8 mouse cellular contexts compared by ENCODE assay signal in the genomic region with DNA sequence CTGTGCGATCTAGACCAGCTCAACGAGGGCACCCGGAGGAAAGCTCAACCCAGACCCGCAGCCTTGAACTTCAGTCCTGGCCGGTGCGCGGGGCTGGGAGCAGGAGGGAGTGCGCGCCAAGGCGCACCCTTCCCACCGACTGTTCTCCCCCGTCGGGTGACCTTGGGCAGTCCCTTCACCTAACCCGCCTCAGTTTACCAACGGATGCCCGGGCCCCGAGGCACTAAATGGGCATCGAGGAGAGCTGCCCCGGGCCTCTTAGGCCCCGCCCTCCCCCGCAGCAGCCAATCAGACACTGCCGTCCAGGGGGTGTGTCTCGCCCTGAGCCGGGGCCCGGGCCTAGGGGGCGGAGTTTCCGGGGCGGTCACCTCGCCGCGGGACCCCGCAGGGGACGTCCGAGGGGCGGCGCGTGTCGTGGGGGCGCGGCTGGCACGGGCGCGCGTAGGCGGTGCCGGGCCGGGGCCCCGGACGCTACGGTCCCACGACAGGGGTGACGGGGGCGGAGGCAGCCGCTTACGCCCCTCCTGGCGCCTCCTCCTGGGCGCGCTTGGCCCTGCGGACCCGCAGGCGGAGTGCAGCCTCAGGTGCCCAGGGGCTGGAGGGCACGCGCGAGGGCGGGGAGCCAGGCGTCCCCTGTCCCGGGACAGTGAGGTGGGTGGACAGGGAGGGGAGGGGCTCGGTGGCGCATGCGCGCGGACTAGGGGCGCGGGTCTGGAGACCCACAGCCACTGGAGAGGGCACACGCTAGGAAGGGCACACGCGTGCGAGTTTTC. TPM values are rescaled to one million over a fixed set of nuclear protein-coding genes. Genes with fewer than 3 reads are reported as not detected.
A peak's percentile ranks its signal among the peaks of the same experiment; 100 is the strongest.
DNase-seq lines count a peak whose midpoint lies in the region; ATAC-seq and TF ChIP-seq lines count a peak whose summit lies in the region.

No protein-coding gene starts in this region.

- H3K36me3 ChIP-seq in embryonic facial prominence, embryonic 13.5 days, result no peaks in the 10 kb centered on the region
- no peaks in the 10 kb centered on the region for H3K36me3 ChIP-seq in heart, adult 2 months (ENCODE audit: control insufficient read depth, insufficient read depth, low read length)
- H3K36me3 ChIP-seq in kidney, adult 2 months (ENCODE audit: control insufficient read depth, insufficient read depth, low read length), result no peaks in the 10 kb centered on the region
- no peaks in the 10 kb centered on the region for H3K36me3 ChIP-seq in limb, embryonic 13.5 days
- H3K36me3 ChIP-seq in midbrain, embryonic 15.5 days (replicated peaks), result no peaks in the 10 kb centered on the region
- H3K36me3 ChIP-seq in spleen, adult 2 months (ENCODE audit: control insufficient read depth, insufficient read depth, low read length), result no peaks in the 10 kb centered on the region

- DNase-seq in cerebellum, adult 11 months, result peak; percentile 39
- DNase-seq in cerebellum, adult 8-10 months, result no peak
- peak; percentile 95 to 96 for DNase-seq in heart, adult 2 months
- peak; percentile 98 for DNase-seq in kidney, adult 2 months
- peak; percentile 22 to 82 for DNase-seq in spleen, adult 2 months (ENCODE audit: low read depth in 1 of 2, low spot score in 2 of 2)

- peaks cover 78% of the 10 kb centered on the region for H3K27me3 ChIP-seq in embryonic facial prominence, embryonic 13.5 days
- H3K27me3 ChIP-seq in heart, adult 2 months (ENCODE audit: control insufficient read depth, insufficient read depth, low read length), result 0 out of 2 replicates have a peak, but pooled peaks cover 1% of the 10 kb centered on the region
- H3K27me3 ChIP-seq in kidney, adult 2 months (replicated peaks; ENCODE audit: control insufficient read depth, insufficient read depth, low read length), result no peaks in the 10 kb centered on the region
- peaks cover 81% of the 10 kb centered on the region for H3K27me3 ChIP-seq in limb, embryonic 13.5 days
- peaks cover 57% of the 10 kb centered on the region for H3K27me3 ChIP-seq in midbrain, embryonic 15.5 days (replicated peaks)
- H3K27me3 ChIP-seq in spleen, adult 2 months (ENCODE audit: control insufficient read depth, insufficient read depth, low read length), result peaks cover 11% of the 10 kb centered on the region

- intact Hi-C loops in heart, adult 2 months (cut with DNase I), result loop anchor here (5.0 kb wide), 2 partner anchors 42 to 77 kb away; a partner anchor contains a TSS

- no peaks in the 10 kb centered on the region for H3K9me3 ChIP-seq in embryonic facial prominence, embryonic 13.5 days
- H3K9me3 ChIP-seq in limb, embryonic 13.5 days, result no peaks in the 10 kb centered on the region
- no peaks in the 10 kb centered on the region for H3K9me3 ChIP-seq in midbrain, embryonic 15.5 days

- H3K4me1 ChIP-seq in embryonic facial prominence, embryonic 13.5 days, result peaks cover 17% of the 10 kb centered on the region; the same call in 1 of the 2 replicates
- peaks cover 1% of the 10 kb centered on the region; the same call in 1 of the 2 replicates for H3K4me1 ChIP-seq in heart, adult 2 months (ENCODE audit: control insufficient read depth, insufficient read depth, low read length)
- H3K4me1 ChIP-seq in kidney, adult 2 months (ENCODE audit: control insufficient read depth, insufficient read depth, low read length), result peaks cover 13% of the 10 kb centered on the region; the same call in 1 of the 2 replicates
- peaks cover 7% of the 10 kb centered on the region for H3K4me1 ChIP-seq in limb, embryonic 13.5 days
- H3K4me1 ChIP-seq in midbrain, embryonic 15.5 days, result peaks cover 18% of the 10 kb centered on the region
- peaks cover 2% of the 10 kb centered on the region; the same call in 1 of the 2 replicates for H3K4me1 ChIP-seq in spleen, adult 2 months (ENCODE audit: control insufficient read depth, insufficient read depth, insufficient read length)

- H3K27ac ChIP-seq in embryonic facial prominence, embryonic 13.5 days, result no peak overlapping the region
- peak overlapping the region; percentile 99 for H3K27ac ChIP-seq in heart, adult 2 months
- peak overlapping the region; percentile 99 for H3K27ac ChIP-seq in kidney, adult 2 months (ENCODE audit: insufficient read depth, low read depth, low read length)
- no peak overlapping the region for H3K27ac ChIP-seq in limb, embryonic 13.5 days
- H3K27ac ChIP-seq in midbrain, embryonic 15.5 days, result no peak overlapping the region
- no peak overlapping the region for H3K27ac ChIP-seq in spleen, adult 2 months (ENCODE audit: insufficient read depth, low read length)

- H3K79me2 ChIP-seq in heart, adult 2 months (replicated peaks; ENCODE audit: control insufficient read depth, insufficient read depth, low read length), result no peaks in the 10 kb centered on the region

- TF ChIP-seq CTCF in heart, adult 2 months (IDR thresholded peaks at IDR 0.05), result peak; percentile 64
- no peak; the same call in 1 of the 2 replicates for TF ChIP-seq CTCF in kidney, adult 2 months (conservative IDR thresholded peaks at IDR 0.05; ENCODE audit: insufficient read depth, insufficient read length, low read depth, low read length)
- no peak for TF ChIP-seq CTCF in spleen, adult 2 months (IDR thresholded peaks at IDR 0.05; ENCODE audit: extremely low read depth, insufficient read depth, insufficient read length, insufficient replicate concordance)

- peak overlapping the region; percentile 71 for H3K9ac ChIP-seq in embryonic facial prominence, embryonic 13.5 days
- H3K9ac ChIP-seq in heart, adult 2 months (ENCODE audit: low read depth, low read length), result peak overlapping the region; percentile 87
- H3K9ac ChIP-seq in limb, embryonic 13.5 days, result peak overlapping the region; percentile 75
- peak overlapping the region; percentile 23; the same call in 1 of the 2 replicates for H3K9ac ChIP-seq in midbrain, embryonic 15.5 days

- TF ChIP-seq POLR2A in heart, adult 2 months (IDR thresholded peaks at IDR 0.05; ENCODE audit: insufficient read depth, low read depth, low read length), result peak; percentile 80; the same call in 1 of the 2 replicates
- peak; percentile 39 for TF ChIP-seq POLR2A in kidney, adult 2 months (IDR thresholded peaks at IDR 0.05; ENCODE audit: low read depth, low read length)
- TF ChIP-seq POLR2A in spleen, adult 2 months (IDR thresholded peaks at IDR 0.05; ENCODE audit: low read depth, low read length), result no peak

- H3K4me2 ChIP-seq in embryonic facial prominence, embryonic 13.5 days, result peak overlapping the region; percentile 88
- H3K4me2 ChIP-seq in limb, embryonic 13.5 days (replicated peaks), result peak overlapping the region; percentile 88
- H3K4me2 ChIP-seq in midbrain, embryonic 15.5 days, result peak overlapping the region; percentile 79

- 0 out of 2 replicates have a peak, but pooled peaks have one; percentile 8 for TF ChIP-seq EP300 in heart, adult 2 months (IDR thresholded peaks at IDR 0.05; ENCODE audit: insufficient read depth, low read depth, low read length)

- WGBS in embryonic facial prominence, embryonic 13.5 days, result 2% methylated on average over 73 of the region's 78 CpGs
- WGBS in heart, adult 2 months, result 1% methylated on average over 76 of the region's 78 CpGs
- under 1% methylated on average over 77 of the region's 78 CpGs for WGBS in kidney, adult 2 months
- WGBS in limb, embryonic 13.5 days, result under 1% methylated on average over 75 of the region's 78 CpGs
- WGBS in midbrain, embryonic 15.5 days, result under 1% methylated on average over 63 of the region's 78 CpGs
- WGBS in spleen, adult 2 months, result 1% methylated on average over 77 of the region's 78 CpGs

- ATAC-seq in embryonic facial prominence, embryonic 13.5 days (ENCODE audit: insufficient number of reproducible peaks, insufficient read depth, low FRiP score, low TSS enrichment, low read depth), result peak; percentile 91
- ATAC-seq in limb, embryonic 13.5 days (ENCODE audit: low FRiP score, low read depth), result peak; percentile 92
- ATAC-seq in midbrain, embryonic 15.5 days (replicated peaks), result peak; percentile 79

- peak overlapping the region; percentile 73 for H3K4me3 ChIP-seq in embryonic facial prominence, embryonic 13.5 days
- peak overlapping the region; percentile 62 for H3K4me3 ChIP-seq in heart, adult 2 months
- peak overlapping the region; percentile 76 for H3K4me3 ChIP-seq in kidney, adult 2 months (ENCODE audit: insufficient read depth, low read depth, low read length)
- H3K4me3 ChIP-seq in limb, embryonic 13.5 days, result peak overlapping the region; percentile 74
- H3K4me3 ChIP-seq in midbrain, embryonic 15.5 days, result peak overlapping the region; percentile 55
- H3K4me3 ChIP-seq in spleen, adult 2 months (ENCODE audit: extremely low read depth, insufficient read depth, insufficient read length), result peak overlapping the region; percentile 65

RNA-seq across cellular contexts. Expression of a gene that starts 0.5 kb away (rescaled TPM):
- polyA plus RNA-seq in embryonic facial prominence, embryonic 13.5 days (2015; fragmentation: Nextera tagmentation; extraction: Ambion mirVana), result 2.8 and 3.3 TPM in 2 replicates
- total RNA-seq in heart, adult 2 months (2021), result 10 to 100 TPM; 53.1 to 60.7 TPM
- polyA plus RNA-seq in heart, adult 2 months (2012; rRNA removed), result 12.9 and 25.4 TPM in 2 replicates
- 31.3 and 32.5 TPM in 2 replicates for polyA plus RNA-seq in kidney, adult 2 months (2012; rRNA removed)
- polyA plus RNA-seq in limb, embryonic 13.5 days (2015; fragmentation: Nextera tagmentation; extraction: Ambion mirVana), result 1.9 and 2.4 TPM in 2 replicates
- polyA plus RNA-seq in midbrain, embryonic 15.5 days (2015; fragmentation: Nextera tagmentation; extraction: Ambion mirVana), result 1.3 and 2.2 TPM in 2 replicates
- polyA plus RNA-seq in spleen, adult 2 months (2012; rRNA removed), result 0.06 and 0.14 TPM in 2 replicates

Comparison
In these comparisons a context has a peak if more than half of its experiments do, and no peak if none do; other contexts are left out.
1. H3K27ac ChIP-seq: peak in heart, adult 2 months (single experiment) and kidney, adult 2 months (single experiment); none in embryonic facial prominence, embryonic 13.5 days (single experiment), limb, embryonic 13.5 days (single experiment), midbrain, embryonic 15.5 days (single experiment) and spleen, adult 2 months (single experiment).
2. H3K9ac ChIP-seq: peak in every context shown above with its lines; median percentile 87 in heart, adult 2 months; 75 in limb, embryonic 13.5 days; 71 in embryonic facial prominence, embryonic 13.5 days; 23 in midbrain, embryonic 15.5 days.
3. Peak in every context shown above with its lines, with median percentiles within 50 percentile points of each other: ATAC-seq, H3K4me2 ChIP-seq and H3K4me3 ChIP-seq.